ENCODE assay signal across 8 mouse cellular contexts in the genomic region with DNA sequence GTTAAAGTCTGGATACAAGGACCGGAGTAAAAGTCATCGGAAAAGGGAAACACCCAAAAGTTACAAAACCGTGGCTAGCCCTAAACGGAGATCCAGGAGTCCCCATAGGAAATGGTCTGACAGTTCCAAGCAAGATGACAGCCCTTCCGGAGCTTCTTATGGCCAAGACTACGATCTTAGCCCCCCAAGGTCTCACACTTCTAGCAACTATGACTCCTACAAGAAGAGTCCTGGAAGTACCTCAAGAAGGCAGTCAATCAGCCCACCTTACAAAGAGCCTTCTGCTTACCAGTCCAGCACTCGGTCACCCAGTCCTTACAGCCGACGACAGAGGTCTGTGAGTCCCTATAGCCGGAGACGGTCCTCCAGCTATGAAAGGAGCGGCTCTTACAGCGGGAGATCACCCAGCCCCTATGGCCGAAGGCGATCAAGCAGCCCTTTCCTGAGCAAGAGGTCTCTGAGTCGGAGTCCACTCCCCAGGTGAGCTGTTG. TPM values are rescaled to one million over a fixed set of nuclear protein-coding genes. Genes with fewer than 3 reads are reported as not detected.
DNase-seq lines count a peak whose midpoint lies in the region; ATAC-seq and TF ChIP-seq lines count a peak whose summit lies in the region.

No protein-coding gene starts in this region.

- H3K27ac ChIP-seq in forebrain, postnatal 0 days (ENCODE audit: low read depth, low read length) = no peak overlapping the region
- peak overlapping the region; percentile 100 for H3K27ac ChIP-seq in intestine, postnatal 0 days (ENCODE audit: low read depth, low read length)
- no peak overlapping the region for H3K27ac ChIP-seq in olfactory bulb, adult 2 months (ENCODE audit: insufficient read depth, low read depth, low read length)

- DNase-seq in adrenal gland, adult 2 months = peak; percentile 47
- DNase-seq in adrenal gland, postnatal 4 days (ENCODE audit: low spot score in 2 of 2) = no peak
- peak; percentile 66 for DNase-seq in adipocyte (ENCODE audit: low spot score)
- DNase-seq in forebrain, postnatal 0 days = peak; percentile 2
- peak; percentile 49 for DNase-seq in lung, adult 2 months
- no peak for DNase-seq in frontal cortex, postnatal 14 days (ENCODE audit: low spot score in 2 of 2)

- H3K9ac ChIP-seq in forebrain, postnatal 0 days = peak overlapping the region; percentile 98
- peak overlapping the region; percentile 99 for H3K9ac ChIP-seq in intestine, postnatal 0 days (ENCODE audit: low read depth, low read length)

- TF ChIP-seq CTCF in forebrain, postnatal 0 days (IDR thresholded peaks at IDR 0.05; ENCODE audit: low read depth) = no peak
- TF ChIP-seq CTCF in intestine, postnatal 0 days (IDR thresholded peaks at IDR 0.05; ENCODE audit: low read depth) = no peak
- TF ChIP-seq CTCF in lung, adult 2 months (IDR thresholded peaks at IDR 0.05; ENCODE audit: insufficient read depth, low read length) = no peak
- TF ChIP-seq CTCF in olfactory bulb, adult 2 months (IDR thresholded peaks at IDR 0.05; ENCODE audit: insufficient read depth, low read depth, low read length) = no peak

- peaks cover 8% of the 10 kb centered on the region; the same call in 1 of the 2 replicates for H3K36me3 ChIP-seq in forebrain, postnatal 0 days (ENCODE audit: insufficient read depth)
- peaks cover 7% of the 10 kb centered on the region for H3K36me3 ChIP-seq in intestine, postnatal 0 days (ENCODE audit: control insufficient read depth, insufficient read depth)

- WGBS in forebrain, postnatal 0 days = under 1% methylated on average over 16 of the region's 16 CpGs
- WGBS in intestine, postnatal 0 days = under 1% methylated on average over 16 of the region's 16 CpGs
- under 1% methylated on average over 16 of the region's 16 CpGs for WGBS in lung, adult 2 months
- under 1% methylated on average over 16 of the region's 16 CpGs for WGBS in olfactory bulb, adult 2 months

- H3K9me3 ChIP-seq in forebrain, postnatal 0 days (ENCODE audit: low read length) = no peaks in the 10 kb centered on the region
- no peaks in the 10 kb centered on the region for H3K9me3 ChIP-seq in intestine, postnatal 0 days (ENCODE audit: control insufficient read depth)

- H3K4me3 ChIP-seq in forebrain, postnatal 0 days (ENCODE audit: low read depth, low read length) = peak overlapping the region; percentile 69
- peak overlapping the region; percentile 84 for H3K4me3 ChIP-seq in intestine, postnatal 0 days (ENCODE audit: low read depth, low read length)
- peak overlapping the region; percentile 68 for H3K4me3 ChIP-seq in lung, adult 2 months (replicated peaks; ENCODE audit: extremely low read depth, low read depth, low read length)
- peak overlapping the region; percentile 98 for H3K4me3 ChIP-seq in olfactory bulb, adult 2 months (ENCODE audit: insufficient read depth, low read depth, low read length)

- H3K4me1 ChIP-seq in forebrain, postnatal 0 days (ENCODE audit: insufficient read depth) = peaks cover 12% of the 10 kb centered on the region
- no peaks in the 10 kb centered on the region for H3K4me1 ChIP-seq in intestine, postnatal 0 days (replicated peaks; ENCODE audit: control insufficient read depth, insufficient read depth, low read length)
- H3K4me1 ChIP-seq in lung, adult 2 months (ENCODE audit: control insufficient read depth, insufficient read depth, low read length) = peaks cover 4% of the 10 kb centered on the region
- H3K4me1 ChIP-seq in olfactory bulb, adult 2 months (ENCODE audit: control insufficient read depth, insufficient read depth, low read length) = peaks cover 2% of the 10 kb centered on the region; the same call in 1 of the 2 replicates

- TF ChIP-seq POLR2A in lung, adult 2 months (IDR thresholded peaks at IDR 0.05; ENCODE audit: borderline replicate concordance, extremely low read depth, low read depth, low read length) = no peak
- no peak for TF ChIP-seq POLR2A in olfactory bulb, adult 2 months (IDR thresholded peaks at IDR 0.05; ENCODE audit: insufficient read depth, low read depth, low read length)

- H3K4me2 ChIP-seq in forebrain, postnatal 0 days (ENCODE audit: low read depth) = peak overlapping the region; percentile 97
- H3K4me2 ChIP-seq in intestine, postnatal 0 days (replicated peaks; ENCODE audit: low read depth) = peak overlapping the region; percentile 65

- H3K27me3 ChIP-seq in forebrain, postnatal 0 days (ENCODE audit: insufficient read depth, low read length) = no peaks in the 10 kb centered on the region
- H3K27me3 ChIP-seq in intestine, postnatal 0 days (replicated peaks; ENCODE audit: control insufficient read depth, insufficient read depth, low read length) = no peaks in the 10 kb centered on the region

- no peak for ATAC-seq in forebrain, postnatal 0 days
- no peak for ATAC-seq in intestine, postnatal 0 days

RNA-seq across cellular contexts. Expression of a gene that starts 1.1 kb away (rescaled TPM):
- total RNA-seq in adrenal gland, adult 2 months (2021) = 10 to 100 TPM; 33.0 to 52.8 TPM
- 7.4 and 8.3 TPM in 2 replicates for polyA plus RNA-seq in adrenal gland, adult 2 months (2012; rRNA removed)
- total RNA-seq in adrenal gland, postnatal 4 days (2021) = 10 to 100 TPM; 50.8 to 53.8 TPM
- 35.5 and 36.0 TPM in 2 replicates for total RNA-seq in forebrain, postnatal 0 days (2014; rRNA removed)
- 2.8 and 4.5 TPM in 2 replicates for polyA plus RNA-seq in forebrain, postnatal 0 days (2015; fragmentation: Nextera tagmentation; extraction: Ambion mirVana)
- polyA plus RNA-seq in intestine, postnatal 0 days (2015; fragmentation: Nextera tagmentation; extraction: Ambion mirVana) = 4.9 and 6.4 TPM in 2 replicates
- polyA plus RNA-seq in lung, adult 2 months (2012; rRNA removed) = 12.3 and 13.9 TPM in 2 replicates
- polyA plus RNA-seq in olfactory bulb, adult 2 months (2012; ENCODE audit: insufficient read depth, insufficient read length, low replicate concordance, missing spikeins) = not detected in 2 replicates

RNA-seq across cellular contexts. Expression of a gene that starts 10.9 kb away (rescaled TPM):
- total RNA-seq in adrenal gland, adult 2 months (2021) = 10 to 100 TPM; 51.9 to 70.1 TPM
- 9.3 and 17.5 TPM in 2 replicates for polyA plus RNA-seq in adrenal gland, adult 2 months (2012; rRNA removed)
- 10 to 100 TPM; 60.9 to 62.4 TPM for total RNA-seq in adrenal gland, postnatal 4 days (2021)
- total RNA-seq in forebrain, postnatal 0 days (2014; rRNA removed) = 30.2 and 35.5 TPM in 2 replicates
- 44.9 and 56.4 TPM in 2 replicates for polyA plus RNA-seq in forebrain, postnatal 0 days (2015; fragmentation: Nextera tagmentation; extraction: Ambion mirVana)
- 25.2 and 25.3 TPM in 2 replicates for polyA plus RNA-seq in intestine, postnatal 0 days (2015; fragmentation: Nextera tagmentation; extraction: Ambion mirVana)
- 9.0 and 13.7 TPM in 2 replicates for polyA plus RNA-seq in lung, adult 2 months (2012; rRNA removed)
- 130 TPM in 1 of 2 replicates, not detected in the other for polyA plus RNA-seq in olfactory bulb, adult 2 months (2012; ENCODE audit: insufficient read depth, insufficient read length, low replicate concordance, missing spikeins)

RNA-seq across cellular contexts. Expression of a gene that starts 53.8 kb away (rescaled TPM):
- 10 to 100 TPM; 22.4 to 29.3 TPM for total RNA-seq in adrenal gland, adult 2 months (2021)
- 34.6 and 36.2 TPM in 2 replicates for polyA plus RNA-seq in adrenal gland, adult 2 months (2012; rRNA removed)
- total RNA-seq in adrenal gland, postnatal 4 days (2021) = 10 to 100 TPM; 45.0 to 45.6 TPM
- total RNA-seq in forebrain, postnatal 0 days (2014; rRNA removed) = 22.9 and 23.4 TPM in 2 replicates
- 9.1 and 12.5 TPM in 2 replicates for polyA plus RNA-seq in forebrain, postnatal 0 days (2015; fragmentation: Nextera tagmentation; extraction: Ambion mirVana)
- 7.3 and 7.8 TPM in 2 replicates for polyA plus RNA-seq in intestine, postnatal 0 days (2015; fragmentation: Nextera tagmentation; extraction: Ambion mirVana)
- 16.8 and 20.3 TPM in 2 replicates for polyA plus RNA-seq in lung, adult 2 months (2012; rRNA removed)
- not detected in 2 replicates for polyA plus RNA-seq in olfactory bulb, adult 2 months (2012; ENCODE audit: insufficient read depth, insufficient read length, low replicate concordance, missing spikeins)

Comparison
In these comparisons a context has a peak if more than half of its experiments do, and no peak if none do; other contexts are left out.
1. DNase-seq: peak in adrenal gland, adult 2 months (single experiment), adipocyte (single experiment), forebrain, postnatal 0 days (single experiment) and lung, adult 2 months (single experiment); none in adrenal gland, postnatal 4 days (0 of 2) and frontal cortex, postnatal 14 days (0 of 2).
2. Peak in every context shown above with its lines, with median percentiles within 50 percentile points of each other: H3K4me3 ChIP-seq.